8 mouse cellular contexts compared by ENCODE assay signal in genomic region chr5:108693872-108694288, GRCm38 (mm10). TPM values are rescaled to one million over a fixed set of nuclear protein-coding genes. Genes with fewer than 3 reads are reported as not detected.
DNase-seq lines count a peak whose midpoint lies in the region; ATAC-seq and TF ChIP-seq lines count a peak whose summit lies in the region.

No protein-coding gene starts in this region.

- peaks cover 16% of the 10 kb centered on the region for H3K4me1 ChIP-seq in embryonic facial prominence, embryonic 14.5 days (ENCODE audit: control insufficient read depth, insufficient read depth, low read length)
- peaks cover 24% of the 10 kb centered on the region for H3K4me1 ChIP-seq in heart, embryonic 11.5 days (ENCODE audit: control insufficient read depth, insufficient read depth, low read length)
- H3K4me1 ChIP-seq in kidney, embryonic 15.5 days = peaks cover 60% of the 10 kb centered on the region
- peaks cover 19% of the 10 kb centered on the region for H3K4me1 ChIP-seq in liver, postnatal 0 days (ENCODE audit: insufficient read depth)
- H3K4me1 ChIP-seq in neural tube, embryonic 13.5 days (replicated peaks) = peaks cover 58% of the 10 kb centered on the region

- ATAC-seq in embryonic facial prominence, embryonic 14.5 days (ENCODE audit: low read depth) = peak; percentile 97
- ATAC-seq in heart, embryonic 11.5 days (replicated peaks; ENCODE audit: insufficient number of reproducible peaks, low FRiP score, low TSS enrichment) = peak; percentile 93
- ATAC-seq in kidney, embryonic 15.5 days (replicated peaks; ENCODE audit: low FRiP score) = peak; percentile 94
- ATAC-seq in liver, postnatal 0 days = peak; percentile 96
- ATAC-seq in neural tube, embryonic 13.5 days (ENCODE audit: low read depth) = peak; percentile 91

- WGBS in embryonic facial prominence, embryonic 14.5 days = 0% methylated on average over 8 of the region's 43 CpGs
- WGBS in heart, embryonic 11.5 days (ENCODE audit: insufficient replicate concordance) = 1% methylated on average over 28 of the region's 43 CpGs
- 2% methylated on average over 42 of the region's 43 CpGs for whole genome bisulfite sequencing in kidney, embryonic 15.5 days
- WGBS in liver, postnatal 0 days (ENCODE audit: insufficient replicate concordance) = under 1% methylated on average over 29 of the region's 43 CpGs
- WGBS in neural tube, embryonic 13.5 days = under 1% methylated on average over 41 of the region's 43 CpGs

- no peaks in the 10 kb centered on the region for H3K36me3 ChIP-seq in embryonic facial prominence, embryonic 14.5 days (ENCODE audit: control insufficient read depth, insufficient read depth, low read length)
- H3K36me3 ChIP-seq in heart, embryonic 11.5 days (ENCODE audit: control insufficient read depth, insufficient read depth, low read length) = peaks cover 5% of the 10 kb centered on the region; the same call in 1 of the 2 replicates
- H3K36me3 ChIP-seq in kidney, embryonic 15.5 days = no peaks in the 10 kb centered on the region
- H3K36me3 ChIP-seq in liver, postnatal 0 days (replicated peaks; ENCODE audit: insufficient read depth, low read length) = no peaks in the 10 kb centered on the region
- no peaks in the 10 kb centered on the region for H3K36me3 ChIP-seq in neural tube, embryonic 13.5 days

- DNase-seq in B cell, adult 2 months = peak; percentile 86
- DNase-seq in adrenal gland, adult 18-20 months (ENCODE audit: low spot score in 2 of 2) = peak; percentile 72 to 78
- DNase-seq in embryonic facial prominence, embryonic 14.5 days (ENCODE audit: low spot score) = peak; percentile 97
- DNase-seq in liver, postnatal 0 days = peak; percentile 95
- peak; percentile 35 for DNase-seq in telencephalon, adult 2 months (ENCODE audit: low read depth, low spot score)

- peak overlapping the region; percentile 67 for H3K27ac ChIP-seq in embryonic facial prominence, embryonic 14.5 days (replicated peaks; ENCODE audit: low read depth, low read length)
- H3K27ac ChIP-seq in heart, embryonic 11.5 days (ENCODE audit: low read depth, low read length) = 0 out of 2 replicates have a peak overlapping the region, but pooled peaks have one; percentile 71
- H3K27ac ChIP-seq in kidney, embryonic 15.5 days = peak overlapping the region; percentile 75; the same call in 1 of the 2 replicates
- peak overlapping the region; percentile 39; the same call in 1 of the 2 replicates for H3K27ac ChIP-seq in liver, postnatal 0 days (ENCODE audit: low read depth)
- H3K27ac ChIP-seq in neural tube, embryonic 13.5 days (replicated peaks) = no peak overlapping the region

- TF ChIP-seq CTCF in liver, postnatal 0 days (IDR thresholded peaks at IDR 0.05; ENCODE audit: low read depth) = no peak

- no peaks in the 10 kb centered on the region for H3K9me3 ChIP-seq in embryonic facial prominence, embryonic 14.5 days (ENCODE audit: control insufficient read depth, low read length)
- H3K9me3 ChIP-seq in heart, embryonic 11.5 days (replicated peaks; ENCODE audit: control insufficient read depth, low read length) = no peaks in the 10 kb centered on the region
- no peaks in the 10 kb centered on the region for H3K9me3 ChIP-seq in kidney, embryonic 15.5 days (replicated peaks)
- H3K9me3 ChIP-seq in liver, postnatal 0 days (ENCODE audit: low read length) = no peaks in the 10 kb centered on the region
- H3K9me3 ChIP-seq in neural tube, embryonic 13.5 days = no peaks in the 10 kb centered on the region

- peak overlapping the region; percentile 79 for H3K9ac ChIP-seq in embryonic facial prominence, embryonic 14.5 days (ENCODE audit: low read depth, low read length)
- peak overlapping the region; percentile 79; the same call in 1 of the 2 replicates for H3K9ac ChIP-seq in heart, embryonic 11.5 days (ENCODE audit: low read depth, low read length)
- H3K9ac ChIP-seq in kidney, embryonic 15.5 days = peak overlapping the region; percentile 79
- H3K9ac ChIP-seq in liver, postnatal 0 days (replicated peaks) = peak overlapping the region; percentile 78
- peak overlapping the region; percentile 77 for H3K9ac ChIP-seq in neural tube, embryonic 13.5 days

- no peaks in the 10 kb centered on the region; the same call in 1 of the 2 replicates for H3K27me3 ChIP-seq in embryonic facial prominence, embryonic 14.5 days (replicated peaks; ENCODE audit: control insufficient read depth, insufficient read depth, low read length)
- H3K27me3 ChIP-seq in heart, embryonic 11.5 days (ENCODE audit: control insufficient read depth, insufficient read depth, low read length) = 0 out of 2 replicates have a peak, but pooled peaks cover 3% of the 10 kb centered on the region
- H3K27me3 ChIP-seq in kidney, embryonic 15.5 days = no peaks in the 10 kb centered on the region
- H3K27me3 ChIP-seq in liver, postnatal 0 days (ENCODE audit: insufficient read depth, low read length) = 0 out of 2 replicates have a peak, but pooled peaks cover 3% of the 10 kb centered on the region
- peaks cover 20% of the 10 kb centered on the region for H3K27me3 ChIP-seq in neural tube, embryonic 13.5 days

- no peak for TF ChIP-seq EP300 in liver, postnatal 0 days (IDR thresholded peaks at IDR 0.05; ENCODE audit: low read depth)

- peak overlapping the region; percentile 79 for H3K4me3 ChIP-seq in embryonic facial prominence, embryonic 14.5 days (ENCODE audit: low read depth, low read length)
- peak overlapping the region; percentile 86 for H3K4me3 ChIP-seq in heart, embryonic 11.5 days (ENCODE audit: low read depth, low read length)
- H3K4me3 ChIP-seq in kidney, embryonic 15.5 days (replicated peaks) = peak overlapping the region; percentile 87
- H3K4me3 ChIP-seq in liver, postnatal 0 days (ENCODE audit: low read depth, low read length) = peak overlapping the region; percentile 78
- peak overlapping the region; percentile 75 for H3K4me3 ChIP-seq in neural tube, embryonic 13.5 days

- peak overlapping the region; percentile 76 for H3K4me2 ChIP-seq in embryonic facial prominence, embryonic 14.5 days (ENCODE audit: low read depth, low read length)
- H3K4me2 ChIP-seq in heart, embryonic 11.5 days = peak overlapping the region; percentile 77
- peak overlapping the region; percentile 85 for H3K4me2 ChIP-seq in kidney, embryonic 15.5 days
- H3K4me2 ChIP-seq in liver, postnatal 0 days (ENCODE audit: low read depth, low read length) = peak overlapping the region; percentile 100
- peak overlapping the region; percentile 92 for H3K4me2 ChIP-seq in neural tube, embryonic 13.5 days

RNA-seq across cellular contexts. Expression of gene Fgfrl1, which starts 1.7 kb away (rescaled TPM):
- 10 to 100 TPM; 30.3 to 68.9 TPM for total RNA-seq in adrenal gland, adult 18-20 months (2021)
- 42.3 and 45.1 TPM in 2 replicates for polyA plus RNA-seq in embryonic facial prominence, embryonic 14.5 days (2014; fragmentation: Nextera tagmentation; extraction: Ambion mirVana)
- 28.0 and 31.7 TPM in 2 replicates for polyA plus RNA-seq in heart, embryonic 11.5 days (2014; fragmentation: Nextera tagmentation; extraction: Ambion mirVana)
- polyA plus RNA-seq in kidney, embryonic 15.5 days (2015; fragmentation: Nextera tagmentation; extraction: Ambion mirVana) = 26.8 and 27.4 TPM in 2 replicates
- 5.6 and 5.7 TPM in 2 replicates for polyA plus RNA-seq in liver, postnatal 0 days (2015; fragmentation: Nextera tagmentation; extraction: Ambion mirVana)
- 6.9 and 7.7 TPM in 2 replicates for polyA plus RNA-seq in neural tube, embryonic 13.5 days (2015; fragmentation: Nextera tagmentation; extraction: Ambion mirVana)

RNA-seq across cellular contexts. Expression of gene Slc26a1, which starts 18.5 kb away (rescaled TPM):
- total RNA-seq in adrenal gland, adult 18-20 months (2021) = under 1 TPM; 0.06 to 0.23 TPM
- 1.2 and 1.6 TPM in 2 replicates for polyA plus RNA-seq in embryonic facial prominence, embryonic 14.5 days (2014; fragmentation: Nextera tagmentation; extraction: Ambion mirVana)
- polyA plus RNA-seq in heart, embryonic 11.5 days (2014; fragmentation: Nextera tagmentation; extraction: Ambion mirVana) = 0.70 and 1.2 TPM in 2 replicates
- 4.3 and 4.9 TPM in 2 replicates for polyA plus RNA-seq in kidney, embryonic 15.5 days (2015; fragmentation: Nextera tagmentation; extraction: Ambion mirVana)
- polyA plus RNA-seq in liver, postnatal 0 days (2015; fragmentation: Nextera tagmentation; extraction: Ambion mirVana) = 25.8 and 33.4 TPM in 2 replicates
- 1.7 and 2.2 TPM in 2 replicates for polyA plus RNA-seq in neural tube, embryonic 13.5 days (2015; fragmentation: Nextera tagmentation; extraction: Ambion mirVana)

RNA-seq across cellular contexts. Expression of gene Dgkq, which starts 24.4 kb away (rescaled TPM):
- 10 to 100 TPM; 19.9 to 21.3 TPM for total RNA-seq in adrenal gland, adult 18-20 months (2021)
- polyA plus RNA-seq in embryonic facial prominence, embryonic 14.5 days (2014; fragmentation: Nextera tagmentation; extraction: Ambion mirVana) = 9.6 and 9.8 TPM in 2 replicates
- polyA plus RNA-seq in heart, embryonic 11.5 days (2014; fragmentation: Nextera tagmentation; extraction: Ambion mirVana) = 5.6 and 6.3 TPM in 2 replicates
- polyA plus RNA-seq in kidney, embryonic 15.5 days (2015; fragmentation: Nextera tagmentation; extraction: Ambion mirVana) = 10.3 and 12.6 TPM in 2 replicates
- polyA plus RNA-seq in liver, postnatal 0 days (2015; fragmentation: Nextera tagmentation; extraction: Ambion mirVana) = 2.5 TPM in 2 replicates
- polyA plus RNA-seq in neural tube, embryonic 13.5 days (2015; fragmentation: Nextera tagmentation; extraction: Ambion mirVana) = 19.5 and 20.6 TPM in 2 replicates

RNA-seq across cellular contexts. Expression of gene Idua, which starts 33.7 kb away (rescaled TPM):
- total RNA-seq in adrenal gland, adult 18-20 months (2021) = 10 to 100 TPM; 14.3 to 14.8 TPM
- 13.6 and 14.5 TPM in 2 replicates for polyA plus RNA-seq in embryonic facial prominence, embryonic 14.5 days (2014; fragmentation: Nextera tagmentation; extraction: Ambion mirVana)
- 14.4 and 15.2 TPM in 2 replicates for polyA plus RNA-seq in heart, embryonic 11.5 days (2014; fragmentation: Nextera tagmentation; extraction: Ambion mirVana)
- polyA plus RNA-seq in kidney, embryonic 15.5 days (2015; fragmentation: Nextera tagmentation; extraction: Ambion mirVana) = 10.2 and 11.1 TPM in 2 replicates
- polyA plus RNA-seq in liver, postnatal 0 days (2015; fragmentation: Nextera tagmentation; extraction: Ambion mirVana) = 3.9 and 4.2 TPM in 2 replicates
- polyA plus RNA-seq in neural tube, embryonic 13.5 days (2015; fragmentation: Nextera tagmentation; extraction: Ambion mirVana) = 8.3 and 9.2 TPM in 2 replicates

Comparison
In these comparisons a context has a peak if more than half of its experiments do, and no peak if none do; other contexts are left out.
1. DNase-seq: peak in every context shown above with its lines; median percentile 97 in embryonic facial prominence, embryonic 14.5 days; 95 in liver, postnatal 0 days; 86 in B cell, adult 2 months; 75 in adrenal gland, adult 18-20 months; 35 in telencephalon, adult 2 months.